Mouse (Mus musculus) right cerebral cortex, postnatal 4 days (tissue): ENCODE measurements at regions not wholly inside any gene's neighbourhood (a gene's known extent, or its start where the extent isn't known, plus 50 kb on each side); places are given as distances from the start of the nearest gene placed in this dataset.

Experiments
- DNase-seq: peaks from one replicate; pipeline ENCODE4 v3.0.0-alpha.2; 2022

DNA sequence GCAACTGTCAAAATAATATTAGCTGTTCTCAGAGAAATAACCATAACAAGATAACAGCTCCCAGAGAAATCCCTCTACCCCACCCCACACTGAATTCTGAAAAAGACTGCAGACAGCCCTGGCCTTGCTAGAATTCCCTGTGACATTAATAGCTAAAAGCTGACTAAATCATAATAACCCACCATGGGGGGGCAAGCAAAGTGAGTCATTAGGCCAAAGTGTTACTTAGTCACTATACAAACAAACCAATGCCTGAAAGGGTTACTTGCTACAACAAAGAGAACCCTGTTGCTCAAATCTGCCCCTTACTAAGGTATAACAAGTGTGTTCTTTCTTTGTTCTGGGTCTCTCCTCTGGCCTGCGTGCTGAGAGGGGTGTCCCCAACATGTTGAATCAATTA, 609.1 kb upstream of the Ppp6c start:
- DNase-seq = no peak

DNA sequence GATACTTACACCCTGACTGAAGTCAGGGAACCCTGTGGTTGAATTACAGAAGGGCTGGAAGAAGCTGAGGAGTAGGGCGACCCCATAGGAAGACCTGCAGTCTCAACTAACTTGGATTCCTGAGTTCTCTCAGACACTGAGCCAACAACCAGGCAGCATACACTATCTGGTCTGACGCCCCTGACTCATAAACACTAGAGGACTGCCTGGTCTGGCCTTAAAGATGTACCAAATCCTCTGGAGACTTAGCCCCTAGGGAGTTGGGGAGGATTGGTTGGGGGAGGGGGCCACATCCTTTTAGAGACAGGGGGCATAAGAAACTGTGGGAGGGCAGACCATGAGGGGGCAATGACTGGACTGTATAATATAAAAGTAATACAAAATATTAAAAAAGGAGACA, 597.6 kb upstream of the Ppp6c start:
- no peak for DNase-seq

GRCm38 (mm10) chr2:39806681-39807080, 580.4 kb upstream of the Ppp6c start:
- peak; percentile 3 for DNase-seq
